Mouse (Mus musculus): Measurements from ENCODE around the gene Snx10.

Snx10 gene

GRCm38 (mm10) chr6:51636019-51636568 lies 112.4 kb downstream of the Snx10 start:
- no peak for DNase-seq (ENCODE audit: low read depth, low spot score)
